Mouse (Mus musculus) kidney, postnatal 0 days (tissue): Measurements from ENCODE around the gene Ly6g5b. TPM values are rescaled to one million over a fixed set of nuclear protein-coding genes. Genes with fewer than 3 reads are reported as not detected.
A peak's percentile ranks its signal among the peaks of the same experiment; 100 is the strongest.

Source experiments
- ATAC-seq: fragments of 200-750 bp; cut with Nextera tagmentation; replicated peaks from 2 replicates; pipeline ENCODE4 v1.8.0; 2017; ENCODE audit warnings: low read depth, moderate number of reproducible peaks, moderate TSS enrichment, moderate library complexity; ENCODE audit not compliant: low FRiP score
- DNase-seq: peaks from one replicate; pipeline ENCODE4 v3.0.0-alpha.2; 2016; ENCODE audit warnings: low spot score
- H3K27ac ChIP-seq: fragments of 300-500 bp; sonication (generic); 2 replicates; pipeline ENCODE4 v1.5.1; 2014; ENCODE audit warnings: mild to moderate bottlenecking
- H3K27me3 ChIP-seq: fragments of 300-500 bp; sonication (generic); 2 replicates; pipeline ENCODE4 v1.6.1; 2014; ENCODE audit warnings: low read length, mixed read lengths; ENCODE audit not compliant: insufficient read depth
- H3K36me3 ChIP-seq: fragments of 300-500 bp; sonication (generic); 2 replicates; pipeline ENCODE4 v1.6.1; 2014; ENCODE audit warnings: low read length, mixed read lengths; ENCODE audit not compliant: insufficient read depth
- H3K4me1 ChIP-seq: fragments of 300-500 bp; sonication (generic); replicated peaks from 2 replicates; pipeline ENCODE4 v1.6.1; 2014; ENCODE audit warnings: antibody characterized with exemption, low read length, mixed read lengths; ENCODE audit not compliant: insufficient read depth
- H3K4me2 ChIP-seq: fragments of 300-500 bp; sonication (generic); 2 replicates; pipeline ENCODE4 v1.6.1; 2014; ENCODE audit warnings: mild to moderate bottlenecking, low read length, moderate library complexity, mixed read lengths
- H3K4me3 ChIP-seq: fragments of 300-500 bp; sonication (generic); replicated peaks from 2 replicates; pipeline ENCODE4 v1.5.1; 2014; ENCODE audit warnings: low read depth, low read length
- H3K9ac ChIP-seq: fragments of 300-500 bp; sonication (generic); 2 replicates; pipeline ENCODE4 v1.6.1; 2014; ENCODE audit warnings: low read depth, low read length
- H3K9me3 ChIP-seq: fragments of 300-500 bp; sonication (generic); replicated peaks from 2 replicates; pipeline ENCODE4 v1.6.1; 2016; ENCODE audit warnings: low read length, inconsistent platforms, mixed read lengths
- CTCF ChIP-seq: IDR thresholded peaks from 2 replicates; pipeline ENCODE4 v1.5.1; 2016; ENCODE audit warnings: antibody characterized with exemption, low read depth, mild to moderate bottlenecking, moderate library complexity
- WGBS: fragments of 180-500 bp; shearing (Covaris S2); extraction: QIAGEN DNeasy Blood & Tissue Kit; methylation state at CpG from one replicate; pipeline ENCODE4 v1.1.7; 2014; 5-methylcytosine and 5-hydroxymethylcytosine counted together
- polyA plus RNA-seq: library from polyadenylated mRNA; unstranded; fragments of >200 nt; fragmentation: Nextera tagmentation; extraction: Ambion mirVana; gene quantifications from 2 replicates; pipeline ENCODE4 v1.2.1, GENCODE M21; 2015

Gene Ly6g5b
- polyA plus RNA-seq, 1 experiment from 2014 or later: 1.1 TPM

GRCm38 (mm10) chr17:35141971-35142370, 26.7 kb upstream of the Ly6g5b start:
- H3K4me2 ChIP-seq: no peak overlapping the region
- H3K9me3 ChIP-seq: no peaks in the 10 kb centered on the region
- no peak overlapping the region for H3K4me3 ChIP-seq
- DNase-seq: no peak
- peaks cover 82% of the 10 kb centered on the region for H3K36me3 ChIP-seq
- no peak for ATAC-seq
- no peak overlapping the region for H3K27ac ChIP-seq
- H3K27me3 ChIP-seq: no peaks in the 10 kb centered on the region
- peaks cover under 1% of the 10 kb centered on the region; the same call in 1 of the 2 replicates for H3K4me1 ChIP-seq
- TF ChIP-seq CTCF: no peak
- 87% methylated on average over 6 of the region's 6 CpGs for WGBS
- H3K9ac ChIP-seq: no peak overlapping the region

GRCm38 (mm10) chr17:35140490-35140996, 25.3 kb upstream of the Ly6g5b start:
- 83% methylated on average over 16 of the region's 16 CpGs for WGBS
- Histone ChIP-seq H3K9me3 (no peaks in the 10 kb centered on the region), H3K4me2 (no peak overlapping the region), H3K27me3 (no peaks in the 10 kb centered on the region), H3K27ac (no peak overlapping the region), H3K36me3 (peaks cover 71% of the 10 kb centered on the region), H3K4me1 (peaks cover 9% of the 10 kb centered on the region), H3K4me3 (no peak overlapping the region), H3K9ac (no peak overlapping the region)
- DNase-seq (no peak), ATAC-seq (no peak)
- no peak for TF ChIP-seq CTCF

GRCm38 (mm10) chr17:35139269-35139668, 24.0 kb upstream of the Ly6g5b start:
- no peaks in the 10 kb centered on the region for H3K9me3 ChIP-seq
- H3K9ac ChIP-seq: no peak overlapping the region
- no peak for ATAC-seq
- TF ChIP-seq CTCF: no peak
- no peak overlapping the region for H3K4me2 ChIP-seq
- WGBS: 98% methylated on average over 3 of the region's 3 CpGs
- H3K4me1 ChIP-seq: peaks cover 9% of the 10 kb centered on the region
- peaks cover 58% of the 10 kb centered on the region for H3K36me3 ChIP-seq
- no peak overlapping the region for H3K27ac ChIP-seq
- no peak for DNase-seq
- no peak overlapping the region for H3K4me3 ChIP-seq
- no peaks in the 10 kb centered on the region for H3K27me3 ChIP-seq

GRCm38 (mm10) chr17:35135591-35136320, 20.5 kb upstream of the Ly6g5b start:
- Histone ChIP-seq H3K4me3 (peak overlapping the region; percentile 76), H3K4me2 (peak overlapping the region; percentile 80), H3K27ac (peak overlapping the region; percentile 90), H3K9me3 (no peaks in the 10 kb centered on the region), H3K4me1 (peaks cover 9% of the 10 kb centered on the region), H3K27me3 (no peaks in the 10 kb centered on the region), H3K9ac (peak overlapping the region; percentile 71), H3K36me3 (peaks cover 26% of the 10 kb centered on the region)
- WGBS: under 1% methylated on average over 43 of the region's 43 CpGs
- TF ChIP-seq CTCF: no peak
- peak; percentile 64 for ATAC-seq
- DNase-seq: peak; percentile 81

- Histone ChIP-seq H3K4me3 (peak within 1 kb of the TSS; percentile 76), H3K9me3 (no peaks in the 10 kb centered on the region), H3K4me1 (peaks cover 9% of the 10 kb centered on the region), H3K9ac (peak within 1 kb of the TSS; percentile 71), H3K27ac (peak within 1 kb of the TSS; percentile 90), H3K4me2 (peak within 1 kb of the TSS; percentile 80), H3K27me3 (no peaks in the 10 kb centered on the region), H3K36me3 (peaks cover 21% of the 10 kb centered on the region; the same call in 1 of the 2 replicates)
- TF ChIP-seq CTCF: peak; percentile 9; the same call in 1 of the 2 replicates
- DNase-seq (peak; percentile 98), ATAC-seq (peak; percentile 88)
- WGBS: under 1% methylated on average over 64 of the region's 66 CpGs
Observed at GRCm38 (mm10) chr17:35134801-35135590, 19.8 kb upstream of the Ly6g5b start, which contains the start of gene Bag6. Bag6 (plus strand) TSS chr17:35135178.

- peaks cover 9% of the 10 kb centered on the region for H3K4me1 ChIP-seq
- ATAC-seq: no peak
- WGBS: 97% methylated on average over 7 of the region's 7 CpGs
Observed at GRCm38 (mm10) chr17:35133517-35133916, 18.3 kb upstream of the Ly6g5b start.

More at GRCm38 (mm10) chr17:35133517-35133916, 18.3 kb upstream of the Ly6g5b start:
- Histone ChIP-seq H3K27ac (no peak overlapping the region), H3K9ac (no peak overlapping the region), H3K9me3 (no peaks in the 10 kb centered on the region), H3K4me3 (no peak overlapping the region), H3K4me2 (no peak overlapping the region), H3K36me3 (peaks cover 10% of the 10 kb centered on the region; the same call in 1 of the 2 replicates), H3K27me3 (no peaks in the 10 kb centered on the region)
- TF ChIP-seq CTCF: no peak
- DNase-seq: no peak
